ENCODE assay signal across 9 mouse cellular contexts in genomic region chr17:27685550-27685913, GRCm38 (mm10). TPM values are rescaled to one million over a fixed set of nuclear protein-coding genes. Genes with fewer than 3 reads are reported as not detected.
DNase-seq lines count a peak whose midpoint lies in the region; ATAC-seq and TF ChIP-seq lines count a peak whose summit lies in the region.
"Had no signal": no experiment of that assay in that cellular context is flagged by ENCODE, and none has a peak within 500 bp of the region (broad histone marks: within the 10 kb centered on the region; RNA-seq: fewer than 3 reads in every experiment).

No protein-coding gene starts in this region.

- H3K9me3 ChIP-seq in heart, embryonic 16.5 days (replicated peaks; ENCODE audit: control insufficient read depth, low read length), result no peaks in the 10 kb centered on the region
- H3K9me3 ChIP-seq in embryonic facial prominence, embryonic 12.5 days, result no peaks in the 10 kb centered on the region
- H3K9me3 ChIP-seq in hindbrain, postnatal 0 days (ENCODE audit: low read length), result no peaks in the 10 kb centered on the region
- H3K9me3 ChIP-seq in midbrain, postnatal 0 days (ENCODE audit: low read length), result no peaks in the 10 kb centered on the region

- TF ChIP-seq POLR2A in heart, adult 2 months (IDR thresholded peaks at IDR 0.05; ENCODE audit: insufficient read depth, low read depth, low read length), result no peak

- DNase-seq in heart, adult 2 months, result no peak
- DNase-seq in hindbrain, postnatal 0 days (ENCODE audit: low spot score), result peak; percentile 47
- peak; percentile 33 for DNase-seq in midbrain, postnatal 0 days (ENCODE audit: low spot score)
- no peak for DNase-seq in spleen, postnatal 14 days (ENCODE audit: low spot score in 2 of 2)
- DNase-seq in frontal cortex, adult 2 months (ENCODE audit: extremely low spot score in 1 of 2, low spot score in 1 of 2), result no peak

- TF ChIP-seq EP300 in heart, adult 2 months (IDR thresholded peaks at IDR 0.05; ENCODE audit: insufficient read depth, low read depth, low read length), result no peak

- H3K79me2 ChIP-seq in heart, adult 2 months (replicated peaks; ENCODE audit: control insufficient read depth, insufficient read depth, low read length), result no peaks in the 10 kb centered on the region

- 5% methylated on average over 11 of the region's 11 CpGs for WGBS in heart, embryonic 16.5 days
- WGBS in heart, adult 2 months, result 5% methylated on average over 11 of the region's 11 CpGs
- WGBS in embryonic facial prominence, embryonic 12.5 days, result 6% methylated on average over 11 of the region's 11 CpGs
- 0% methylated on average over 11 of the region's 11 CpGs for WGBS in hindbrain, postnatal 0 days
- 4% methylated on average over 11 of the region's 11 CpGs for WGBS in midbrain, postnatal 0 days

- H3K9ac ChIP-seq in heart, embryonic 16.5 days (ENCODE audit: low read length), result no peak overlapping the region
- H3K9ac ChIP-seq in heart, adult 2 months (ENCODE audit: low read depth, low read length), result no peak overlapping the region
- peak overlapping the region; percentile 55 for H3K9ac ChIP-seq in embryonic facial prominence, embryonic 12.5 days
- peak overlapping the region; percentile 68 for H3K9ac ChIP-seq in hindbrain, postnatal 0 days (replicated peaks; ENCODE audit: low read length)
- H3K9ac ChIP-seq in midbrain, postnatal 0 days (replicated peaks; ENCODE audit: low read length, poor library complexity, severe bottlenecking), result peak overlapping the region; percentile 85

- H3K4me3 ChIP-seq in heart, embryonic 16.5 days (ENCODE audit: low read length), result peak overlapping the region; percentile 32
- H3K4me3 ChIP-seq in heart, adult 2 months, result no peak overlapping the region
- peak overlapping the region; percentile 49 for H3K4me3 ChIP-seq in embryonic facial prominence, embryonic 12.5 days
- H3K4me3 ChIP-seq in hindbrain, postnatal 0 days (ENCODE audit: low read length), result peak overlapping the region; percentile 53
- H3K4me3 ChIP-seq in midbrain, postnatal 0 days (ENCODE audit: low read depth, low read length), result peak overlapping the region; percentile 71

- H3K36me3 ChIP-seq in heart, embryonic 16.5 days (ENCODE audit: control insufficient read depth, insufficient read depth), result no peaks in the 10 kb centered on the region
- no peaks in the 10 kb centered on the region for H3K36me3 ChIP-seq in heart, adult 2 months (ENCODE audit: control insufficient read depth, insufficient read depth, low read length)
- H3K36me3 ChIP-seq in embryonic facial prominence, embryonic 12.5 days, result no peaks in the 10 kb centered on the region
- H3K36me3 ChIP-seq in hindbrain, postnatal 0 days (ENCODE audit: insufficient read depth, low read length), result no peaks in the 10 kb centered on the region
- no peaks in the 10 kb centered on the region for H3K36me3 ChIP-seq in midbrain, postnatal 0 days (ENCODE audit: insufficient read depth, low read length)

- peak overlapping the region; percentile 57 for H3K4me2 ChIP-seq in heart, embryonic 16.5 days (ENCODE audit: low read depth, low read length)
- peak overlapping the region; percentile 94 for H3K4me2 ChIP-seq in embryonic facial prominence, embryonic 12.5 days (replicated peaks)
- peak overlapping the region; percentile 83 for H3K4me2 ChIP-seq in hindbrain, postnatal 0 days (ENCODE audit: low read depth, low read length)
- peak overlapping the region; percentile 87 for H3K4me2 ChIP-seq in midbrain, postnatal 0 days (ENCODE audit: low read depth, low read length, poor library complexity, severe bottlenecking)

- no peak for ATAC-seq in heart, embryonic 16.5 days (replicated peaks; ENCODE audit: extremely low read depth, insufficient read depth, low FRiP score)
- no peak for ATAC-seq in embryonic facial prominence, embryonic 12.5 days (ENCODE audit: insufficient number of reproducible peaks, insufficient read depth, low FRiP score, low TSS enrichment)
- peak; percentile 41 for ATAC-seq in hindbrain, postnatal 0 days
- peak; percentile 48 for ATAC-seq in midbrain, postnatal 0 days (ENCODE audit: low FRiP score)
- no peak for ATAC-seq in CD4-positive, CD25-positive, alpha-beta regulatory T cell, adult 4 months

- TF ChIP-seq CTCF in heart, adult 2 months (IDR thresholded peaks at IDR 0.05), result no peak
- TF ChIP-seq CTCF in hindbrain, postnatal 0 days (IDR thresholded peaks at IDR 0.05; ENCODE audit: low read depth), result no peak
- TF ChIP-seq CTCF in midbrain, postnatal 0 days (IDR thresholded peaks at IDR 0.05), result no peak

- H3K27me3 ChIP-seq in heart, embryonic 16.5 days (ENCODE audit: control insufficient read depth, insufficient read depth, low read length), result peaks cover 55% of the 10 kb centered on the region
- peaks cover 13% of the 10 kb centered on the region for H3K27me3 ChIP-seq in heart, adult 2 months (ENCODE audit: control insufficient read depth, insufficient read depth, low read length)
- H3K27me3 ChIP-seq in embryonic facial prominence, embryonic 12.5 days, result peaks cover 49% of the 10 kb centered on the region
- H3K27me3 ChIP-seq in hindbrain, postnatal 0 days (ENCODE audit: insufficient read depth, low read length), result no peaks in the 10 kb centered on the region
- H3K27me3 ChIP-seq in midbrain, postnatal 0 days (ENCODE audit: insufficient read depth, low read length), result no peaks in the 10 kb centered on the region

- intact Hi-C loops in heart, adult 2 months (cut with DNase I), result no loop called here

- H3K27ac ChIP-seq in heart, embryonic 16.5 days (ENCODE audit: low read length), result no peak overlapping the region
- no peak overlapping the region for H3K27ac ChIP-seq in heart, adult 2 months
- H3K27ac ChIP-seq in embryonic facial prominence, embryonic 12.5 days, result no peak overlapping the region
- H3K27ac ChIP-seq in hindbrain, postnatal 0 days, result peak overlapping the region; percentile 67
- peak overlapping the region; percentile 72 for H3K27ac ChIP-seq in midbrain, postnatal 0 days (ENCODE audit: low read depth, low read length)

- H3K4me1 ChIP-seq in heart, embryonic 16.5 days (ENCODE audit: control insufficient read depth, insufficient read depth, low read length), result peaks cover 8% of the 10 kb centered on the region
- H3K4me1 ChIP-seq in heart, adult 2 months (ENCODE audit: control insufficient read depth, insufficient read depth, low read length), result no peaks in the 10 kb centered on the region
- H3K4me1 ChIP-seq in embryonic facial prominence, embryonic 12.5 days, result peaks cover 14% of the 10 kb centered on the region
- H3K4me1 ChIP-seq in hindbrain, postnatal 0 days (ENCODE audit: insufficient read depth, low read length), result peaks cover 10% of the 10 kb centered on the region
- peaks cover 5% of the 10 kb centered on the region; the same call in 1 of the 2 replicates for H3K4me1 ChIP-seq in midbrain, postnatal 0 days (ENCODE audit: insufficient read depth, low read length)

RNA-seq across cellular contexts. Expression of gene Pacsin1, which starts 30.2 kb away (rescaled TPM):
- 0.55 and 0.76 TPM in 2 replicates for polyA plus RNA-seq in heart, embryonic 16.5 days (2015; fragmentation: Nextera tagmentation; extraction: Ambion mirVana)
- under 1 TPM; 0.44 to 0.45 TPM for total RNA-seq in heart, adult 2 months (2021)
- 0.29 and 0.61 TPM in 2 replicates for polyA plus RNA-seq in heart, adult 2 months (2012; rRNA removed)
- polyA plus RNA-seq in embryonic facial prominence, embryonic 12.5 days (2016; fragmentation: Nextera tagmentation; extraction: Ambion mirVana), result 6.5 and 7.5 TPM in 2 replicates
- total RNA-seq in hindbrain, postnatal 0 days (2014; rRNA removed), result 38.3 and 62.9 TPM in 2 replicates
- 80.0 and 85.1 TPM in 2 replicates for polyA plus RNA-seq in hindbrain, postnatal 0 days (2015; fragmentation: Nextera tagmentation; extraction: Ambion mirVana)
- total RNA-seq in midbrain, postnatal 0 days (2014; rRNA removed), result 47.0 and 50.3 TPM in 2 replicates
- 85.2 and 87.6 TPM in 2 replicates for polyA plus RNA-seq in midbrain, postnatal 0 days (2015; fragmentation: Nextera tagmentation; extraction: Ambion mirVana)
- polyA plus RNA-seq in CD4-positive, CD25-positive, alpha-beta regulatory T cell, adult 4 months (2017; shearing (Covaris generic)), result 10 to 100 TPM; 36.5 to 37.2 TPM
- polyA plus RNA-seq in frontal cortex, adult 2 months (2012; rRNA removed), result 270 and 282 TPM in 2 replicates
- total RNA-seq: MEL had no signal

RNA-seq across cellular contexts. Expression of gene Spdef, which starts 43.2 kb away (rescaled TPM):
- 0.39 and 0.61 TPM in 2 replicates for polyA plus RNA-seq in heart, embryonic 16.5 days (2015; fragmentation: Nextera tagmentation; extraction: Ambion mirVana)
- total RNA-seq in heart, adult 2 months (2021), result not detected
- polyA plus RNA-seq in heart, adult 2 months (2012; rRNA removed), result 0.09 and 0.21 TPM in 2 replicates
- polyA plus RNA-seq in embryonic facial prominence, embryonic 12.5 days (2016; fragmentation: Nextera tagmentation; extraction: Ambion mirVana), result 0.40 and 0.71 TPM in 2 replicates
- total RNA-seq in hindbrain, postnatal 0 days (2014; rRNA removed), result 2.1 TPM in 2 replicates
- polyA plus RNA-seq in hindbrain, postnatal 0 days (2015; fragmentation: Nextera tagmentation; extraction: Ambion mirVana), result 1.7 and 1.8 TPM in 2 replicates
- total RNA-seq in midbrain, postnatal 0 days (2014; rRNA removed), result 3.7 and 4.0 TPM in 2 replicates
- 3.9 and 4.7 TPM in 2 replicates for polyA plus RNA-seq in midbrain, postnatal 0 days (2015; fragmentation: Nextera tagmentation; extraction: Ambion mirVana)
- polyA plus RNA-seq in CD4-positive, CD25-positive, alpha-beta regulatory T cell, adult 4 months (2017; shearing (Covaris generic)), result not detected
- polyA plus RNA-seq in frontal cortex, adult 2 months (2012; rRNA removed), result 0.80 and 0.95 TPM in 2 replicates
- total RNA-seq: MEL had no signal

RNA-seq across cellular contexts. Expression of gene Rps10, which starts 49.1 kb away (rescaled TPM):
- polyA plus RNA-seq in heart, embryonic 16.5 days (2015; fragmentation: Nextera tagmentation; extraction: Ambion mirVana), result 511 and 514 TPM in 2 replicates
- 100 to 1,000 TPM; 529 to 604 TPM for total RNA-seq in heart, adult 2 months (2021)
- 448 and 482 TPM in 2 replicates for polyA plus RNA-seq in heart, adult 2 months (2012; rRNA removed)
- 943 and 948 TPM in 2 replicates for polyA plus RNA-seq in embryonic facial prominence, embryonic 12.5 days (2016; fragmentation: Nextera tagmentation; extraction: Ambion mirVana)
- total RNA-seq in hindbrain, postnatal 0 days (2014; rRNA removed), result 1,174 and 1,303 TPM in 2 replicates
- polyA plus RNA-seq in hindbrain, postnatal 0 days (2015; fragmentation: Nextera tagmentation; extraction: Ambion mirVana), result 497 and 519 TPM in 2 replicates
- total RNA-seq in midbrain, postnatal 0 days (2014; rRNA removed), result 1,349 and 1,717 TPM in 2 replicates
- polyA plus RNA-seq in midbrain, postnatal 0 days (2015; fragmentation: Nextera tagmentation; extraction: Ambion mirVana), result 447 and 461 TPM in 2 replicates
- polyA plus RNA-seq in CD4-positive, CD25-positive, alpha-beta regulatory T cell, adult 4 months (2017; shearing (Covaris generic)), result 1,000 to 10,000 TPM; 1,603 to 1,674 TPM
- polyA plus RNA-seq in frontal cortex, adult 2 months (2012; rRNA removed), result 567 and 606 TPM in 2 replicates

RNA-seq across cellular contexts. Expression of gene RPS10-NUDT3, which starts 50.5 kb away (rescaled TPM):
- not detected in 2 replicates for polyA plus RNA-seq in heart, embryonic 16.5 days (2015; fragmentation: Nextera tagmentation; extraction: Ambion mirVana)
- not detected for total RNA-seq in heart, adult 2 months (2021)
- polyA plus RNA-seq in heart, adult 2 months (2012; rRNA removed), result not detected in 2 replicates
- polyA plus RNA-seq in embryonic facial prominence, embryonic 12.5 days (2016; fragmentation: Nextera tagmentation; extraction: Ambion mirVana), result not detected in 2 replicates
- not detected in 2 replicates for total RNA-seq in hindbrain, postnatal 0 days (2014; rRNA removed)
- not detected in 2 replicates for polyA plus RNA-seq in hindbrain, postnatal 0 days (2015; fragmentation: Nextera tagmentation; extraction: Ambion mirVana)
- total RNA-seq in midbrain, postnatal 0 days (2014; rRNA removed), result not detected in 2 replicates
- polyA plus RNA-seq in midbrain, postnatal 0 days (2015; fragmentation: Nextera tagmentation; extraction: Ambion mirVana), result not detected in 2 replicates
- not detected for polyA plus RNA-seq in CD4-positive, CD25-positive, alpha-beta regulatory T cell, adult 4 months (2017; shearing (Covaris generic))
- 0.20 TPM in 1 of 2 replicates, not detected in the other for polyA plus RNA-seq in frontal cortex, adult 2 months (2012; rRNA removed)
- total RNA-seq: MEL had no signal

Comparison
In these comparisons a context has a peak if more than half of its experiments do, and no peak if none do; other contexts are left out.
1. ATAC-seq: peak in hindbrain, postnatal 0 days (single experiment) and midbrain, postnatal 0 days (single experiment); none in heart, embryonic 16.5 days (single experiment), embryonic facial prominence, embryonic 12.5 days (single experiment) and CD4-positive, CD25-positive, alpha-beta regulatory T cell, adult 4 months (single experiment).
2. H3K27ac ChIP-seq: peak in hindbrain, postnatal 0 days (single experiment) and midbrain, postnatal 0 days (single experiment); none in heart, embryonic 16.5 days (single experiment), heart, adult 2 months (single experiment) and embryonic facial prominence, embryonic 12.5 days (single experiment).
3. H3K9ac ChIP-seq: peak in embryonic facial prominence, embryonic 12.5 days (single experiment), hindbrain, postnatal 0 days (single experiment) and midbrain, postnatal 0 days (single experiment); none in heart, embryonic 16.5 days (single experiment) and heart, adult 2 months (single experiment).
4. DNase-seq: peak in hindbrain, postnatal 0 days (single experiment) and midbrain, postnatal 0 days (single experiment); none in heart, adult 2 months (0 of 2), spleen, postnatal 14 days (0 of 2) and frontal cortex, adult 2 months (0 of 2).
5. Peak in every context shown above with its lines, with median percentiles within 50 percentile points of each other: H3K4me2 ChIP-seq.